Mouse (Mus musculus) hindbrain, embryonic 16.5 days (tissue): ENCODE results near the gene Ifna1. TPM values are rescaled to one million over a fixed set of nuclear protein-coding genes. Genes with fewer than 3 reads are reported as not detected.
"Not testable (repeated sequence)": the region's sequence is repeated elsewhere in the genome, so short reads cannot be mapped to it uniquely, and the experiment has no call there.

ENCODE experiments used
- ATAC-seq: fragments of 200-750 bp; cut with Nextera tagmentation; 2 replicates; pipeline ENCODE4 v1.8.0; 2017; ENCODE audit warnings: moderate TSS enrichment, moderate library complexity
- H3K27ac ChIP-seq: fragments of 300-500 bp; sonication (generic); 2 replicates; pipeline ENCODE4 v1.5.1; 2014; ENCODE audit warnings: low read depth, mild to moderate bottlenecking, control low read depth, low read length, moderate library complexity
- H3K27me3 ChIP-seq: fragments of 300-500 bp; sonication (generic); replicated peaks from 2 replicates; pipeline ENCODE4 v1.6.1; 2014; ENCODE audit warnings: low read length; ENCODE audit not compliant: control insufficient read depth, insufficient read depth
- H3K36me3 ChIP-seq: fragments of 300-500 bp; sonication (generic); 2 replicates; pipeline ENCODE4 v1.6.1; 2014; ENCODE audit warnings: mild to moderate bottlenecking, low read length, moderate library complexity, mixed read lengths; ENCODE audit not compliant: control insufficient read depth, insufficient read depth
- H3K4me1 ChIP-seq: fragments of 300-500 bp; sonication (generic); 2 replicates; pipeline ENCODE4 v1.6.1; 2014; ENCODE audit warnings: low read depth, low read length; ENCODE audit not compliant: control insufficient read depth, insufficient read depth
- H3K4me2 ChIP-seq: fragments of 300-500 bp; sonication (generic); 2 replicates; pipeline ENCODE4 v1.6.1; 2014; ENCODE audit warnings: mild to moderate bottlenecking, low read length, control low read depth, moderate library complexity
- H3K4me3 ChIP-seq: fragments of 300-500 bp; sonication (generic); 2 replicates; pipeline ENCODE4 v1.5.1; 2014; ENCODE audit warnings: mild to moderate bottlenecking, low read length, control low read depth, moderate library complexity
- H3K9ac ChIP-seq: fragments of 300-500 bp; sonication (generic); 2 replicates; pipeline ENCODE4 v1.6.1; 2014; ENCODE audit warnings: low read depth, mild to moderate bottlenecking, control low read depth, low read length, moderate library complexity
- H3K9me3 ChIP-seq: fragments of 300-500 bp; sonication (generic); 2 replicates; pipeline ENCODE4 v1.6.1; 2014; ENCODE audit warnings: mild to moderate bottlenecking, low read length, moderate library complexity; ENCODE audit not compliant: control insufficient read depth
- WGBS: fragments of 180-500 bp; shearing (Covaris S2); extraction: QIAGEN DNeasy Blood & Tissue Kit; methylation state at CpG from one replicate; pipeline ENCODE4 v1.1.7; 2014; 5-methylcytosine and 5-hydroxymethylcytosine counted together
- polyA plus RNA-seq: library from polyadenylated mRNA; unstranded; fragments of >200 nt; fragmentation: Nextera tagmentation; extraction: Ambion mirVana; gene quantifications from 2 replicates; pipeline ENCODE4 v1.2.1, GENCODE M21; 2015

Ifna1 gene
- polyA plus RNA-seq, 1 experiment from 2014 or later = not detected

DNA sequence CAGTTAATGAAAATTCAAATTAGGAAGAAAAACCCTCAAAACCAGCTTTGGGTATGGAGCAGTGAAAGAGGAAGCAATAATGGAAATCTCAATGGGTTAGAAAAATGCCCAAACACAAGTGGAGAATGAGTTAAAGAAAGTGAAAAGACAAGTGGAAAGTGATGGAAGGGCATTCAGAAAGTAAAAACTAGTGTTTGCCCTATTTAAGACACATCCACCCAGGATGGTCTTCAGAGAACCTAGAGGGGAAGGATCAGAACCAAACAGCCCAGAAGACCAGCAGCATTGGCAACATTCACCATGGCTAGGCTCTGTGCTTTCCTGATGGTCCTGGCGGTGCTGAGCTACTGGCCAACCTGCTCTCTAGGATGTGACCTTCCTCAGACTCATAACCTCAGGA, 14.7 kb upstream of the Ifna1 start, which contains the start of gene Ifna5:
Gene Ifna5 (plus strand): TSS at position 301 of the 400 bp plus-strand sequence.
- H3K27ac ChIP-seq = not testable (repeated sequence)

GRCm38 (mm10) chr4:88838828-88839227, 11.1 kb upstream of the Ifna1 start:
- WGBS = 39% methylated on average over 3 of the region's 3 CpGs
- Histone ChIP-seq H3K4me2 (no peak overlapping the region), H3K4me1 (no peaks in the 10 kb centered on the region), H3K4me3 (no peak overlapping the region), H3K36me3 (no peaks in the 10 kb centered on the region), H3K27me3 (no peaks in the 10 kb centered on the region), H3K9me3 (no peaks in the 10 kb centered on the region), H3K27ac (no peak overlapping the region), H3K9ac (no peak overlapping the region)
- no peak for ATAC-seq

More for the DNA sequence above, 14.7 kb upstream of the Ifna1 start, which contains the start of gene Ifna5:
- not testable (repeated sequence) for H3K4me2 ChIP-seq, H3K27me3 ChIP-seq, ATAC-seq, H3K4me3 ChIP-seq, H3K4me1 ChIP-seq, H3K9ac ChIP-seq, H3K36me3 ChIP-seq, H3K9me3 ChIP-seq
- WGBS = 83% methylated on average over 1 of the region's 1 CpGs

DNA sequence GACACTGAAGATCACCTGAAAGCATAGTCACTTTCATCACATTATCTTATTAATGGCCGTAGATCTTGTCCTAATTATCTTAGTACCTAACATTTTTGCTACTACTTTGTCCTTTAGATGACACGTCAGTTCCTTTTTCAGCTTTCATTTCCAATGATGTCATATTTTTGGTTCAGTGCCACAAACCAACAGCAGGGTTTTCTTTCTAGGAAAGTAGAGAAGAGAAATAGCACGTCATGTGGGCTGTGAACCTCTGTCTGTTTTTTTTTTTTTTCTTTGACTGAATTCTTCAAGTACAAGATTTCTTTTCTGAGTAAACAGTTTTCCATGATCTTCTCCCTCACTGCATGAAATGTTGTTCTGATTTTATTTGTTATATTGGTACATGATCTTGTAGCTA, 9.8 kb upstream of the Ifna1 start:
- ATAC-seq = no peak
- WGBS = 77% methylated on average over 3 of the region's 3 CpGs
- Histone ChIP-seq H3K9me3 (no peaks in the 10 kb centered on the region), H3K27ac (no peak overlapping the region), H3K4me1 (no peaks in the 10 kb centered on the region), H3K27me3 (no peaks in the 10 kb centered on the region), H3K36me3 (no peaks in the 10 kb centered on the region), H3K9ac (no peak overlapping the region), H3K4me3 (no peak overlapping the region), H3K4me2 (no peak overlapping the region)

GRCm38 (mm10) chr4:88841438-88841911, 8.4 kb upstream of the Ifna1 start, which contains the start of gene Ifna4:
Gene Ifna4 (plus strand): TSS chr4:88841861.
- H3K9ac ChIP-seq = no peak within 1 kb of the TSS
- no peaks in the 10 kb centered on the region for H3K9me3 ChIP-seq
- no peaks in the 10 kb centered on the region for H3K36me3 ChIP-seq
- WGBS = 26% methylated on average over 2 of the region's 2 CpGs
- H3K27ac ChIP-seq = no peak within 1 kb of the TSS
- no peaks in the 10 kb centered on the region for H3K27me3 ChIP-seq
- no peak for ATAC-seq
- no peak within 1 kb of the TSS for H3K4me2 ChIP-seq
- no peaks in the 10 kb centered on the region for H3K4me1 ChIP-seq
- no peak within 1 kb of the TSS for H3K4me3 ChIP-seq

GRCm38 (mm10) chr4:88845334-88845733, 4.6 kb upstream of the Ifna1 start:
- Histone ChIP-seq H3K9me3 (no peaks in the 10 kb centered on the region), H3K4me3 (no peak overlapping the region), H3K36me3 (no peaks in the 10 kb centered on the region), H3K27ac (no peak overlapping the region), H3K4me1 (no peaks in the 10 kb centered on the region), H3K4me2 (no peak overlapping the region), H3K27me3 (no peaks in the 10 kb centered on the region), H3K9ac (no peak overlapping the region)
- no peak for ATAC-seq
- 58% methylated on average over 2 of the region's 2 CpGs for WGBS

GRCm38 (mm10) chr4:88851026-88851763, 1.3 kb downstream of the Ifna1 start:
- Histone ChIP-seq H3K4me1 (no peaks in the 10 kb centered on the region), H3K27ac (no peak overlapping the region), H3K9ac (no peak overlapping the region), H3K27me3 (no peaks in the 10 kb centered on the region), H3K36me3 (no peaks in the 10 kb centered on the region), H3K4me3 (no peak overlapping the region), H3K9me3 (no peaks in the 10 kb centered on the region), H3K4me2 (no peak overlapping the region)
- no peak for ATAC-seq
- WGBS = 28% methylated on average over 4 of the region's 4 CpGs

GRCm38 (mm10) chr4:88859214-88859613, 9.3 kb downstream of the Ifna1 start:
- Histone ChIP-seq H3K4me1 (no peaks in the 10 kb centered on the region), H3K36me3 (no peaks in the 10 kb centered on the region), H3K4me3 (no peak overlapping the region), H3K27me3 (no peaks in the 10 kb centered on the region), H3K4me2 (no peak overlapping the region), H3K9me3 (no peaks in the 10 kb centered on the region), H3K9ac (no peak overlapping the region), H3K27ac (no peak overlapping the region)
- no peak for ATAC-seq

DNA sequence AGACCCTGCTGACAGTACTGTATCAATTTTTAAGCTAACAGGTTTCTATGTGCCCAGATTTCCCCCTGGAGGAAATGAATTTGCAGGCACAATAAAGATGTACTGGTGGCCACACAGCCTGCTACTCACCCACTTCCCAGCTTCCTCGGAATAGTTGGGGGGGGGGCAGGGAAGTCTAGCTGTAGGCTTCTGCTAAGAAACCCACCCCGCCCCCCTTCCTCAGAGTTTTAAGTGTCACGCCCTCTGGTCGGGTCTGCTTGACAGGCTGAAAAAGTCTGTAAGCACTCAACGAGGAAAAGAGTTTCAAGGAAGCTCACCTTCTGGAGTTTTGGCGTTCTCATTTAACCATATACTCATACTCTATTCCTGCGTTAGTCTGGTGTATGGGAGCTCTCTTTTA, 13.4 kb downstream of the Ifna1 start:
- Histone ChIP-seq H3K9me3 (no peaks in the 10 kb centered on the region), H3K4me2 (no peak overlapping the region), H3K27ac (no peak overlapping the region), H3K27me3 (no peaks in the 10 kb centered on the region; the same call in 1 of the 2 replicates), H3K9ac (no peak overlapping the region), H3K4me1 (peaks cover 2% of the 10 kb centered on the region), H3K36me3 (no peaks in the 10 kb centered on the region), H3K4me3 (no peak overlapping the region)
- ATAC-seq = no peak
- 3% methylated on average over 7 of the region's 7 CpGs for WGBS

DNA sequence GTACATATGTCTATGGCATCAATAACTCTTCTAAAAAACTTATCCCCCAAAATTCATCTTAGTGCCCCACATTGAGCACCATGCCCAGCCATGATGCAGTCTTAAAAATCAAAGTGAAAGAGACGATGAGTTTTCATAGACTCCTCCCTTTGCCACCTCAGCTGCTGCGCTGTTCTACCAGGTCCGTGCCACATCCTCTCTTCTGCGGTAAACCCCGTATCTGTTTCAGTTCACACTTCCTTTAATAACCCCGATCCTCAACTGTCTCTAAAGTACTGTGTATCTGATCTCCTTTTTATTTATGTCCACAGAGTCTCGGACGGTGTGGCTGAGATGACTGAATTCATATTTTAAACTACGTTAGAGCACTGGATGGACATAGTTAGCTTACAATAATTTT, 14.7 kb downstream of the Ifna1 start:
- 71% methylated on average over 9 of the region's 9 CpGs for WGBS
- ATAC-seq = no peak
- peaks cover 2% of the 10 kb centered on the region for H3K4me1 ChIP-seq

More for the DNA sequence above, 14.7 kb downstream of the Ifna1 start:
- Histone ChIP-seq H3K9ac (no peak overlapping the region), H3K27ac (no peak overlapping the region), H3K36me3 (no peaks in the 10 kb centered on the region), H3K4me2 (no peak overlapping the region), H3K4me3 (no peak overlapping the region), H3K27me3 (no peaks in the 10 kb centered on the region; the same call in 1 of the 2 replicates), H3K9me3 (no peaks in the 10 kb centered on the region)
